Mouse (Mus musculus) common myeloid progenitor, adult 5-6 weeks (primary cell): Measurements from ENCODE around the gene Ermp1. TPM values are rescaled to one million over a fixed set of nuclear protein-coding genes. Genes with fewer than 3 reads are reported as not detected.
A peak's percentile ranks its signal among the peaks of the same experiment; 100 is the strongest.
"Not testable (repeated sequence)": the region's sequence is repeated elsewhere in the genome, so short reads cannot be mapped to it uniquely, and the experiment has no call there.

Source experiments
- ATAC-seq: replicated peaks from 2 replicates; pipeline ENCODE4 v1.8.0; 2016; ENCODE audit warnings: low read depth, mild to moderate bottlenecking, moderate TSS enrichment, inconsistent platforms; ENCODE audit not compliant: poor library complexity, severe bottlenecking
- total RNA-seq: library from RNA; stranded (forward); fragments of 200-1000, 187-1606 nt; gene quantifications from 2 replicates; pipeline ENCODE4 v1.2.3, GENCODE M21; 2017

The Ermp1 gene
- total RNA-seq, 1 experiment from 2014 or later, result 45.8 TPM

GRCm38 (mm10) chr19:29607521-29607920 is 40.7 kb downstream of the Ermp1 start:
- ATAC-seq, result no peak

DNA sequence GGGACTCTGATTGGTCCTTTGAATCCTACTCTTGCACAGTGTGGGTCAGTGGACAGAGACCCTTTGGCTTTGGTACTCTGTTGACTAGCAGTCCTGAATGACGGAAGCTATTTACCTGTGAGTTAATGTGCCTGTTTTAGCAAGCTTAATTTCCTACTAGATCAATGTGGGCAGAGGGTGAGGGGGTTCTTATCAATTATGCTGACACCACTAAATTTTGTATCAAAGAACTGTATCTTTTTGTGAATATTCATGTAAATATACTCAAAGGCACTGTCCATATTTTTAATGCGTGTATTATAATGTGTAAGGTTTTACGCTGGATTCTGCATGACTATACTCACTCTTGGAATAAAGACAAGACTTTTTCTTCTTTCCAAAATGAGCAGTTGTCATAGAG is 43.6 kb downstream of the Ermp1 start:
- no peak for ATAC-seq

DNA sequence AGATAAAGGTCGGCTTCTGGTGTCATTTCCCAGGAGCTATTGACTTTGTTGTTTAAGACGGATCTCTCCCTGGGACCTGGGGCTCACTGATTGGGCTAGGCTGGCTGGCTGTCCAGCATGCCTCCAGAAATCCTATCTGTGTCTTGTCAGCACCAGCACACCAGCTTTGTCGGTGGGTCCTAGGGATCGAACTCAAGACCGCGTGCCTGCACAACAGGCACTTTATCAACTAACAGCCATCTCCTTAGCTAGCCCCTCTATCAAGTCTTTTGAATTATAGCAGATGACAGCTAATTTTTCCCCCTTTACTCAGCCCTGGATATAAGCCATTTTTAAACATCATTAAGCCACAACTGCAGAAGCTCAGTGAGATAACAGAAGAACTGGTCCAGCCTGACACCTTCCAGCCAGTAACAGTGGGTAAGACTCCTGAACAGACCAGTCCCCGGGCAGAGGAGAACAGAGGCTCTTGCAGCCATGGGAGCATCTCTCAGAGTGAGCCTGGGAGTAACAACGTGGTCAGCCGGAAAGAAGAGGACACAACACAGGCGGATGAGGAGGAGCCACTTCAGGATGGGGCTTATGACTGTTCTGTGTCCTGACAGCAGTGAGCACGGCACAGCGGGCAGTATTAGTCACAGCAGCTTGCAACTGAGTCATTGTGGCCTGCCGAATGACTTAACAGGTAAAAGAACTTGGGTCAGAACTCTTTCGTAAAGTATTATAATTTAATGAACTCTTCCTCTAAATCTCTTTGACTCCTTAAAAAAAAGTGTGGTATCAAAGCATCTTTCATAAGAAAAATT is 44.5 kb downstream of the Ermp1 start:
- ATAC-seq, result no peak

DNA sequence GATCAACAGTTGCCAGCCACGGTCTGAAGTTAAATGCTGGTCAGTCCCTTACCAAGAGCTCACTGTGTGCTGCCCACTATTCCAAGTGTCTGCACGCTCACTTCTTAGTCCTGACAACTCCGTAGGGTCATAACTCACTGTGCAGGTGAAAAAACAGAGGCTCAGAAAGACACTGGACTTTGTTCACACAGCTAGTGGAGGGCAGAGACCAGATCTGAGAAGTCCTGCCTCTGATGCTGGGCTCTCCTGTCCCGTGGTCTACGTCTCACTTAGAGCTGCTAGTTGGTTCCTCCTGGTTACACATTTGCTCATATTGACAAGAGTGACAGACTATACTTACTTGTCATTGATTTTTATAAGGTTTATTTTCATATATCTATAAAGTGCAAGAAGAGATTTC is 49.2 kb downstream of the Ermp1 start:
- no peak for ATAC-seq

DNA sequence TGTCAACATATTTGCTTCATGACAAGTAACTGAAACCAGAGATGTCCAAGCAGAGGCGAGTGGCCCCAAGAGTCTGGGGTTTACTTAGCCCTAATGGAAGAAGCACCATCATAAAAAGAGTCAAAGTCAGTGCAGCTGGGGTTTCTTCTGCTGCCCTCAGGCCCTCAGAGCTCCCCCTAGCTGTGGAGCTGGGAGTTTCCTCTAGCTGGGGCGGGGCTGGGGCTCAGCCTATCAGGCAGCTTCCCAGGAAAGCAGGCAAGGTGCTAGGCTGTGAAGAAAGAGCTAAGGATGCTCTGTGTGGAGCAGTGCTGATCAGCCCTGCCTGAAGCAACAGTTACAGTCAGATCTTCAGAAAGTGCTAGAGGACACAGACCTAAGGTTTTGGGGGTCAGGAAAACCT is 51.2 kb downstream of the Ermp1 start:
- peak; percentile 62; the same call in 1 of the 2 replicates for ATAC-seq

GRCm38 (mm10) chr19:29596276-29596675 is 51.9 kb downstream of the Ermp1 start:
- ATAC-seq, result no peak

DNA sequence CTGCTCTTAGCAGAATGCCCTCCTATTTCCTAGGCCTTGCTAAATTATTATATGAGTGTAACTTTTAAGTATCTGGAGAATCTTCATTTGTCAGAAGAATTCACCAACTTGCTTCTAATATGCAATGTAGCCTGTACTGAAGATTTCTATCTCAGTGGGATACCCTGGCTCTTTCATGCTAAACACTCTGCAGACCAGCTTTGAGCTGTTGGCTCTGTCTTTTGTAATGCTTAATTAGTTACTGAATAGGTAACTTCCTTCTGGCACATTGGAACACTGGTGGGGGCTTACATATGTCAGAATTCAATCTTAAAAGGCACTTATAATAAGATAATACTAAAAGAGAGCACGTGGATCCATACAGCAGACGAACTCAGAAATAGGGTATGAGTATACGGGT is 54.4 kb downstream of the Ermp1 start:
- not testable (repeated sequence) for ATAC-seq

- ATAC-seq, result no peak
These were observed 64.5 kb downstream of the Ermp1 start for GRCm38 (mm10) chr19:29583734-29584133.

DNA sequence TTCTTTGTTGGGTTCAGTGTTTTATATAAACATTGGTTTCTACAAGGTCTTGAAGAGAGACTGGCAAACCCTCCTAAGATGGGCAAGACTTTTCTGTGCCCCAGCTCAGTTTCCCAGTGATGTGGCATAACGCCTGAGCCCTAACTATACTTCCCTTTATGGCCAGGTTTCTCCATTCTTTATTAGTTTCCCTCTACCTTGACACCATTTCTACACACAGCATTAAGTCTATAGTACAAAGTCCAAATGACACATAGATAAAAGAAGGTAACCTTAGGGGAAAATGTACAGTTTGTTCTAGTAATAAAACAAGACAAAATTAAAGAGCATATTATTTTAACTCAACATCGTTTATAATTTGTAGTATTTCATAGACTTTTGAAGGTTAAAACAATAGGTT is 65.8 kb downstream of the Ermp1 start:
- ATAC-seq, result no peak

DNA sequence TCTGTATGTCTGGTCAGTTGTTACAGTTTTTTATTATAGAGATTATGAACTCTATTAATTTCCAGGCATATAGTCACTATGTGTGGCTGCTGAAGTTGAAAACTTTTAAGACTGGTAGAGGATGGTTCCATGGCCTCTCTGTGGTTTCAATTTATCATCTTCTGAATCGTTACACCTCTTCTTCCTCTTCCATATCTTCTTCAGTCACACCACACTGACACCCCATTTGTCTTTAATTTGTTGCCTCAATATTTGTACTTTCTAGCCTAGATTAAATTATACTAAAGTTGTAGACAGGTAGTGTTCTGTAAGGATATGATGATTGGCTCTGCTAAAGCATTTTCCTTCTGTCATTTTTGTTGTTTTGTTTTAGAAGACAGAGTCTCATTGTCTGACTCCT is 81.7 kb downstream of the Ermp1 start:
- no peak for ATAC-seq

GRCm38 (mm10) chr19:29563258-29563779 is 84.9 kb downstream of the Ermp1 start:
- ATAC-seq, result peak; percentile 71

DNA sequence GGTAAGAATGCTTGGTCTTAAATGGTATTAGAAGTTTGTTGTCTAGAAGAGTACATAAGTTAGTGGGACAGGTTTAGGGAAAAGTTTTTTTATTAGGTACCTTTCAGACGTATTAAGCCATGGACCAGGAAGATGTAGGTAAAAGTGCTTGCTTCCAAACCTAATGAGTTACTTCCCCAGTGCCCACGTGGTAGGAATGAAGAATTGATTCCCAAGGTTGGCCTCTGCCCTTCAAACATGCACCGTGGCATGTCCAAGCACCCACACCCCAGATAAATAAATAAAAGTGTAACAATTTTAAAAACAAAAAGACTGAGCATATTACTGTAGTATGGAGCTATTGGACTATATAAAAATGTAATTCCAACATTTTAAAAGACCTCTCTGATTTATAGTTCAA is 85.6 kb downstream of the Ermp1 start:
- ATAC-seq, result no peak

DNA sequence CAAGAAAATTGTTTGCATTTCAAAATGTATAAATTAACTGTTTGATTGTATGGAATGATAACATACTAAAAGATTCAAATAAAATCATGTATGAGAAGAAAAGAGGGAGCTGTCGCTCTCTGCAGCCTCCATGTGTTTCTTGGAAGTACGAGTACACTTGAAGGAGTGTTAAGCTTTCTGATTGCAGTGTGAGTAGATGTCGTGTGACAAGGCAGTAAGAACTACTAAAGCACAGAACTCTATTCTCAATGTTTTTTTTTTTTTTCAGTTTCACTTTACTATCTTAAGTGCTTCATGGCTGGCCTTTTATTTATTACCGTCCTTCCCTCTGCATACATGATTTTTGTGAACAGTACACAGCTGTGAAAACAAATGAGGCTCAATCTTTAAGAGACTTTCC is 86.0 kb downstream of the Ermp1 start:
- ATAC-seq, result no peak

Other genes starting within 250 kb of the Ermp1 start
- 0.27 and 1.7 TPM in 2 replicates for gene Pdcd1lg2, start 237.5 kb downstream of the Ermp1 start, total RNA-seq
- 20.6 and 26.9 TPM in 2 replicates for gene Ric1, start 126.1 kb downstream of the Ermp1 start, total RNA-seq
- not detected in 2 replicates for gene Mlana, start 49.4 kb upstream of the Ermp1 start, total RNA-seq
- 13.4 and 22.4 TPM in 2 replicates for gene 9930021J03Rik, start 157.6 kb upstream of the Ermp1 start, total RNA-seq
- 18.9 and 23.5 TPM in 2 replicates for gene Ranbp6, start 164.6 kb upstream of the Ermp1 start, total RNA-seq